Mouse (Mus musculus): ENCODE data around the gene Klhl24. TPM values are rescaled to one million over a fixed set of nuclear protein-coding genes. Genes with fewer than 3 reads are reported as not detected.

The Klhl24 gene
- polyA plus RNA-seq (2014; fragmentation: Illumina TruSeq; extraction: RNeasy Lipid Tissue Mini Kit (QIAGEN cat#74804); ENCODE audit: insufficient read depth, low read depth, low replicate concordance) = 16.2 TPM

GRCm38 (mm10) chr16:20097069-20097710 lies at the start of gene Klhl24:
TSS of gene Klhl24 (plus strand) at chr16:20097542.

GRCm38 (mm10) chr16:20140772-20141531 lies 43.6 kb downstream of the Klhl24 start, which contains the start of gene Yeats2:
TSS of gene Yeats2 (plus strand) at chr16:20141063.

Other genes starting within 250 kb of the Klhl24 start
- gene Klhl6, start 114.5 kb upstream of the Klhl24 start, polyA plus RNA-seq (2014; fragmentation: Illumina TruSeq; extraction: RNeasy Lipid Tissue Mini Kit (QIAGEN cat#74804); ENCODE audit: insufficient read depth, low read depth, low replicate concordance) = 8.3 TPM
- 5.0 TPM for gene Yeats2, start 43.5 kb downstream of the Klhl24 start, polyA plus RNA-seq (2014; fragmentation: Illumina TruSeq; extraction: RNeasy Lipid Tissue Mini Kit (QIAGEN cat#74804); ENCODE audit: insufficient read depth, low read depth, low replicate concordance)
- not detected for gene Map6d1, start 143.8 kb downstream of the Klhl24 start, polyA plus RNA-seq (2014; fragmentation: Illumina TruSeq; extraction: RNeasy Lipid Tissue Mini Kit (QIAGEN cat#74804); ENCODE audit: insufficient read depth, low read depth, low replicate concordance)
- 40.0 TPM for gene Parl, start 204.8 kb downstream of the Klhl24 start, polyA plus RNA-seq (2014; fragmentation: Illumina TruSeq; extraction: RNeasy Lipid Tissue Mini Kit (QIAGEN cat#74804); ENCODE audit: insufficient read depth, low read depth, low replicate concordance)
- 1.6 TPM for gene Cyp2ab1, start 227.9 kb downstream of the Klhl24 start, polyA plus RNA-seq (2014; fragmentation: Illumina TruSeq; extraction: RNeasy Lipid Tissue Mini Kit (QIAGEN cat#74804); ENCODE audit: insufficient read depth, low read depth, low replicate concordance)

Data from lung, adult 10 weeks (tissue).